22 mouse cellular contexts compared by ENCODE assay signal in genomic region chr7:135378331-135378730, GRCm38 (mm10). TPM values are rescaled to one million over a fixed set of nuclear protein-coding genes. Genes with fewer than 3 reads are reported as not detected.
"Had no signal": no experiment of that assay in that cellular context is flagged by ENCODE, and none has a peak within 500 bp of the region (broad histone marks: within the 10 kb centered on the region; RNA-seq: fewer than 3 reads in every experiment).

No protein-coding gene starts in this region.

- DNase-seq: lung, embryonic 14.5 days; lung, postnatal 10 days; lung, postnatal 4 days; midbrain, embryonic 14.5 days; retina, postnatal 1 day; right cerebral cortex, adult 18-20 months; right cerebral cortex, postnatal 25 days; thymus, adult 2 months; thymus, postnatal 25 days; thymus, postnatal 4 days had no signal

RNA-seq across cellular contexts. Expression of gene Foxi2, which starts 31.8 kb away (rescaled TPM):
- total RNA-seq: megakaryocyte, adult 5-6 weeks; megakaryocyte-erythroid progenitor cell, adult 5-6 weeks had no signal
- polyA plus RNA-seq: lung, embryonic 14.5 days; lung, embryonic 16.5 days; midbrain, embryonic 16.5 days; myocyte; neural tube, embryonic 13.5 days; neural tube, embryonic 15.5 days; spleen, adult 2 months; stomach, embryonic 15.5 days; stomach, postnatal 0 days; testis, adult 2 months; urinary bladder, adult 2 months had no signal
